Mouse (Mus musculus) urinary bladder, postnatal 4 days (tissue): ENCODE data around the gene Cpd.

Source experiments
- DNase-seq, 2 experiments: peaks; one replicate each; pipeline ENCODE4 v3.0.0; 2021 to 2022; ENCODE audit warnings: low spot score in 2 of 2

The Cpd gene

DNA sequence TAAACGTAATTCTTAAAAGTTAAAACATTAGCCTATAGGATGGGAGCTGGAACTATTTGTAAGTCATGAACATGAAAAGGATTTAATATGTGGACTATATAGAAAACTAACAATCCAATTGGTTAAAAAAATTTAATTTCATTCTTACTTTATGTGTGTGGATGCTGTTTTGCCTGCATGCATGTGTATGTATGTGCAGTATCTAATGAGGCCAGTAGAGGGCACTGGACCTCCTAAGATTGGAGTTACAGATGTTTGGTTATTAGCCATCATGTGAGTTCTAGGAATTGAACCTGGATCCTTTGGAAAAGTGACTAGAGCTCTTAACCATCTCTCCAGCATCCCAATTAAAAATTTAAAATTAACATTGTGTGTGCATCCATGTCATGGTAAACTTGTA is 57.6 kb downstream of the Cpd start:
- no peak for DNase-seq

DNA sequence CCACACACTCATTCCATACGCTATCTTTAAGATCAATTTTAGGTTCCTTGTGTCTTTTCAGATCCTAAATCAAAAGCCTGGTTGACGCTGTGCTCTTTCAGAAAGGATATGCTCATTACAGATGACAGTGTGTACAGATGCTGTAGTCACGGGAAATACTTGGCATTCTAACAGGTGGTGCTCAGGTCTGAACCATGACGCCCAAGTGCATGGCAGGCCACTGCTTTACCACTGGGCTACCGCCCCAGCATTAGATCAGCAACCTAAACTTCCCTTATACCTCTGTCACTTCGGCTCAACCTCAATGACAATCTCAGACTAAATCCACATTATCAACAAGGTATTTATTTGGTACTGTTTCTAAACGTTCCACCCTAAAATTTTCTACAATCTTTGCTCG is 71.3 kb downstream of the Cpd start:
- no peak for DNase-seq

DNA sequence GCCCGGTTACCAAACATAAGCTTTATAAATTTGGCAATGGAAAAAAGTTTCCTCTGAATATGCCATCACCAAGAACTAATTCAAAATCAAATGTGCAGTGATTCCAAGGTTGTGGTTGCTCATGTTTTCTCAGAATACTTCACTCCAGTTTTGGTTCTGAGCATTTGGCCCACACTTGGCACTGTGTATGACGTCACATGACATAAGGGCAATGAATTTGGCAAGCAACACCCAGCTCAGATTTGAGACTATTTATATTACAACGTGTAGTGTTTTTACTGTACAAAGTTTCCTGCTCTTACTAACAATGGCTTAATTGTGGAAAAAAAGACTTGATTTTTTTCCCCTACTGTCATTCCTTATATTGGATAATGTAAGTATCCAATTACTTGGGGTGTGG is 73.0 kb downstream of the Cpd start:
- no peak for DNase-seq

DNA sequence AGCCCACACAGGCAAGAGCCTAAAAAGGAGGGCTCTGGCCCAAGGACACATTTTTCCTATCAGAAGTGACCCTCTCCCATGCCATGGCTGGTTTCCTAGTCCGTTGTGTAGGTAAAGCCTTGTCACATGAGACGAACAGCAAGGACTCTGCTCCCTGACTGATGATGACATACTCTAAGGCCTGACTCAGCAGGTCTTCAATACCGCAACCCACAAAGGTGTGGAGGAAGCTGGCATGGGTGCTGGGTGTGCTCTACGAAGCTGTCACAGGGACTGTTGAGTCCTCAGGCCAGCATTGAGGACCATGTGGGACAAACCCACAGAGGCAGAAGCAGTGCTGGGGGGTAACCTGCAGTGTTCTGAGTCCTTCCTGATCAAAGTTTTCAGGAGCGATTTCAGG is 76.3 kb downstream of the Cpd start:
- no peak for DNase-seq

DNA sequence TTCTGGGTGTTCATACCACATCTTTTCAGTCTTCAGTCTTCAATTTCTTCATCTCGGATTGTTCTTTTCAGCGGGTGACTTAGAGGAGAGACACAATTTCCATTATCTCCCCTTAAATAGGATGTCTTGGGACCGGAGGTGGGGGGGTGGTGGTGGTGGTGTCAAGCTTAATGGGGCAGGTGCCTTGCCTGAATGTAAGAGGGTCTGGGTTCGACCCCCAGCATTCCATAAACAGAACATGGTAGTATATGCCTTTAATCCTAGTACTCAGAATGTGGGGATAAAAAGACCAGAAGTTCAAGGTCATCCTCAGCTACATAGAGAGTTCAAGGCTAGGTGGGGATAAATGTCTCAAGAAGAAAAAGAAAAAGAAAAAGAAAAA is 83.1 kb downstream of the Cpd start:
- DNase-seq, result no peak

DNA sequence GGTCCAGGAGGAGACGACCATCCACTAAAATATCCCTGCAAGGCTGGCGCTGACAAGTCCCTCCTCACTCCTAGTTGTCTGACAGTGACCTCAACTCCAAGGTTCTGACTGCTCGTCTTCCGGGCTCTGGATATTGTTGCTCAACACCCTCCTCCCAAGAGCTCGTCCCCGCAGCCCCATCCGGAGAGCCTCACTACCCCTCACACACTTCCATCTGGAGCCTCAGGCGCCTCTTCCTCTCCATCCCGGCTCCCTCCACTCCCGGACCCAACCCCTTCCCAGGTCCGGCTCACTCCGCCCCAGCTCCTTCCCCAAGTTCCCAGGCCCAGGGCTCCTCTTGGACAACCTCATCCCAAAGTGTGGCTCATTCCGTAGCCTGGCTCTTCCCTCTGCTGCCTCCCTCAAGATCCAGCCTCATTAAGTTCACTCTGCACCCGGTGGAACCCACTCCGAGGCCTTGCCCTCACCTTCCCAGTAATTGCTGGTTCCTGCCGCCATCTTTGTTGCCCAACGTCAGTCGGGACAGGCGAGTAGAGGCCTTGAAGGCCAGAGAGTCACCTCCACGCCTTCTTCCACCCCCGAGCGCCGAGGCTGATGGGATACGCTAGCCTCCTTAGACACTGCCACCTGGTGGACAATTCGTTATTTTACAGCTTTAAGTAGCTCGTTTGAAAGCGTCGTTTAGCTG is 83.6 kb downstream of the Cpd start, which contains the start of gene Gosr1:
Gosr1 (minus strand) TSS at position 527 of the 688 bp plus-strand sequence.
- DNase-seq, result peak; percentile 85 to 89

DNA sequence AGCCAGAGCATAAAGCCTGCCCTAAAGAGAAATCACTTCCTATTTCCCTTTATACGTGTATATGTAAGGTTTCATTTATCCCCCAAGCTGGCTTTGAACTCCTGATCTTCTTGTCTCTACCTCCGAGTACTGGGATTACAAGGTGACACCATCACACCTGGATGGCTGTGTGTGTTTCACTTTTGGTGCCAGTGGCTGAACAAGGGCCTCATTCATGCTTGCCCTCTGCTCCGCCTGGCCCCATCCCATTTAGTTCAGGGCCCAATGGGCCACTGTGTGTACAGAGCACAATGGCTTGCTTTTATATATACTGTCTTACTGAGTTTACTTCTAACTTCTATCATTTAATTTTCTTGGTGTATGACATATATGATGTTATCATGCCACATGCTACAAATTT is 94.5 kb downstream of the Cpd start:
- no peak for DNase-seq

DNA sequence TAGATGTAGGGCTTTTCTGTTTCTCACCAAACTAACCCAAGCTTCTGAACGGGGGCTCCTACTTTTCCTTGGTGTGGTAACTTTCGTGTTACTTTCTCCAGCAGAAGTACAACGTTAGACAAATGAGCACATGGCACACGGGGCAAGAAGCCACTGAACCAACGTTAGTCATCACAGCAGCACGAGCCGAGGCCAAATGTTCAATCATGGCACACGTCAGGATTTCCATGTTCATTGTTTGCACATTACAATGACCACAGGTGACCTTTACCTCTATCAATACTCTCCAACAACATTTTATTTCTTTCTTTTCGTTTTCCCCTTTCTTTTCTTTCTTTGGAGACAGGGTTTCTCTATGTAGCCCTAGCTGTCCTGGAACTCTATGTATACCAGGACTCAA is 98.0 kb downstream of the Cpd start:
- DNase-seq, result no peak

DNA sequence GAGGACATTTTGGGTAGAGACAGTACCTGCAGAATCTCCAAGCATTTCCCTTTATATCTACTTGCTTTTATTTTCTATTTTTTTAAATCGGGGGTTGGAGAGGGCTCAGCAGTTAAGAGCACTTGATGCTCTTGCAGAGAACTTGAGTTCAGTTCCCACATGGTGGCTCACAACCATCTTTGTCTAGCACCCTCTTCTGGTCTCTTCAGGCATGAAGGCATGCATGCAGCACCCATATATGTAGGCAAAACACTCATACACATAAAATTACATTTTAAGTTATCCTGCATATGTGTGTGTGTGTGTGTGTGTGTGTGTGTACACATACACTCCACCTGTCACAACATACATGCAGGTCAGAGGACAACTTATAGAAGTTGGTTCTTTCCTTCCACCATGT is 100.9 kb downstream of the Cpd start:
- no peak for DNase-seq

DNA sequence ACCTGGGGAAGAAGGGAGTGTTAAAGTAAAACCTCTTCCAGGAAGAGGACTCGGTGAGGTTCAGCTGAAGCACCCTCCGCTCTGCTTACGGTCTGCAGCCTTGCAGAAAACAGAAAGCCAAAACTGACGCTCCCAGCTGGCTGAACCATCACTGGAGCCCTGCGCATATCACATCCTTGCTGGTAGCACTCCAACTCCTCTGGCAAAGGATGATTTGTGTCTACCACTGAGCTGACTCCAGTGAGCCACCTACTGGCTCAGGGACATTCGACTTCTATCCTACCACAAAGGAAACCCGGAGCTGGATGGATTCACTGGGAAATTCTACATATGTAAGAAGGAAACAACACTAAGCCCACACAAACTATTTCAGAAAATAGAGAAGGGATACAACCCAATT is 102.3 kb downstream of the Cpd start:
- no peak for DNase-seq

DNA sequence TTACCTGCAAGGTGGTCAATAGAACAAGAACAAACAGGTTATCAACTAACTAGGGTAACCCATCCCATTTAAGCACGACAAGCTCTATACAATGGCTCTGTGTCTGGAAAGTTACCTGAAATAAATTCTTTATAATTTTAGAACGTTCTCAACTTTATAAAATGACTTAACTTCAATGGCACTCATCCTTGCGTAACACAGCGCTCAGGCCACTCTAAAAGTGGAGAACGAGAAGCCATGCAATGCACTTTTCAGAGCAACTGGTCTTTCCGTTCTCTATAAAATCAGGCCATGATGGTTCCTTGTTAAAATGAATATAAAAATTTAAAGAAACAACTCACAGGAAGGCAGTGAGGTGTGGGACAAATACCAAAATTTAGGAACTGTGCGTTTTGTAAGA is 104.3 kb downstream of the Cpd start:
- no peak for DNase-seq

DNA sequence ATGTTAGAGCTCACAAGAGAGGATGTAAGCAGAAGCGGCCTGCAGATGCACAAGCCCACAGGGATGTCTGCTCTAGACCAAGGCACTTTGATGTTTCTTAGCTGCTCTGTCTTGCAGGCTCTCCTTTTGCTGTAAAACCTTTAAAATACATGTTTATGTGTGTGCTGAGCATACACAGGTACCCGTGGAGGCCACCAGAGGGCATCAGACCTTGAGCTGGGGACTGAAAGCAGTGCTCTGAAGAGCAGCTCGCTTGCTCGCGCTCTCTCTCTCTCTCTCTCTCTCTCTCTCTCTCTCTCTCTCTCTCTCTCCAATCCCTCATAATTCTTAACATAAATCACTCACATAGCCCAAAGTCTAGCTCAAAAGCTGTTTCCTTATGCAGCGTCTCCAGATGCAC is 107.7 kb downstream of the Cpd start:
- no peak for DNase-seq

DNA sequence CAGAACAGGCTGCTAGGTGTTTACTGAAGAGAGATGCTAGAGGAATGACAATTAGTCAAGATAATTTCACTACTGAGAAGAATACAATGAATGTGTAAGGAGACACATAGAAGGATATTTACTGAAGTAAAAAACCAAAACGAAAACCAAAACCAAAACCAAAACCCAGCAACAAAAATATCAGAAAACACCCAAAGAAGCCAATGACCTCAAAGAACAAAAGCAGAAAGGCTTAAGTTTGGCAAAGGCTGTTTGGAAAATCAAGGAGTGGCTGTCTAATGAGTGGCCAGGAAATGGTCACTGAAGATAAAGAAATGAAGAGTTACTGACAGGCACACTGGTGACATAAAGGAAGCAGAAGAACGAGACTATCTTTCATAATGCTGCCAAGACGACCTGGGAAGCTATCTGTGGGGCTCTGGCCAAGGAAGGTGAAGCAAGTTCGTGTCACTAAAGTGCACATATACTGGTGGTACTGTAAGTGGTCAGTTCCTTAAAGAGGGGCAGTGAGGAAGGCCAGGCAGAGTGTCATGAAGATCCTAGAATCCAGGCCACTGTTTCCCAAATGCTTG is 111.0 kb downstream of the Cpd start:
- DNase-seq, result no peak

DNA sequence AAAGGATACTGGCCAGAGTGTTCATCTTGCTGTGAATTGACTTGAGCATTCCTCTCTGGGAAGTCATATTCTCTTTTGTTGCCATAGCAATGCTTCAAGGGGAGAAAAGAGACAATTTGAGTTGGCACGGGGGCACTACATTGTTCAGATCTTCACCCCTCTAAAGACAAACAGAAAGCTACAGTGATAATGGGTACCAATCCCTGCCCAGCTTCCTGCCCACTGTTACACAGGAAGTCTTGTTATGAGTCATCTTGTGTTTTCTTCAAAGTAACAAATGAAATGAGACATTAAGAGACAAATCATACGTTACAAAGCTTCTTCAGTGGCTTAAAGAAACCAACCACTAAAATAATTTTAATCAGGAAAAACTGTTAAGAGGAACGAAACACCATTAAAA is 112.3 kb downstream of the Cpd start:
- no peak for DNase-seq

DNA sequence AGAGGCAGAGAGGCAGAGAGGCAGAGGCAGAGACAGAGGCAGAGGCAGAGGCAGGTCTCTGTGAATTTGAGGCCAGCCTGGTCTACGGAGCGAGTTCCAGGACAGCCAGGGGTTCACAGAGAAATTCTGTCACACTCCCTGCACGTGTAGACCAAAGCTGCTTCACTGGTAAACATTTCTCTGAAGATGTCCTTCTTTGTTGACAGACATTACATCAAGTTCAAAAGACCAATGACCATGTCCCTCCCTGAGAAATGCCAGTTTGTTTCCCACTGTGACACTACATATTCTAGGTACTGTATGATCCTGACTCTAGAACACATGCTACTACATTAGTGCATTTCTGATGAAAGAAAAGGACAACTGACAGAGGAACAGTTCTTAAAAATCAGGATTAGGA is 116.2 kb downstream of the Cpd start:
- DNase-seq, result no peak
